Mouse (Mus musculus): Measurements from ENCODE around the gene Sgce.
"Not testable (repeated sequence)": the region's sequence is repeated elsewhere in the genome, so short reads cannot be mapped to it uniquely, and the experiment has no call there.

Sgce gene

GRCm38 (mm10) chr6:4746696-4747439, at the start of gene Sgce, which contains the start of gene Peg10:
Gene Sgce (minus strand): TSS chr6:4747207.
Gene Peg10 (plus strand): TSS chr6:4747306.
- no peak for DNase-seq (ENCODE audit: low read depth, low spot score)

- DNase-seq (ENCODE audit: low read depth, low spot score): no peak
Observed at GRCm38 (mm10) chr6:4796281-4796680, 49.3 kb upstream of the Sgce start.

GRCm38 (mm10) chr6:4762252-4762651, 15.2 kb upstream of the Sgce start:
- DNase-seq (ENCODE audit: low read depth, low spot score): peak; percentile 11

GRCm38 (mm10) chr6:4761415-4762142, 14.6 kb upstream of the Sgce start:
- DNase-seq (ENCODE audit: low read depth, low spot score): not testable (repeated sequence)

- no peak for DNase-seq (ENCODE audit: low read depth, low spot score)
Observed at GRCm38 (mm10) chr6:4754886-4755285, 7.9 kb upstream of the Sgce start.

GRCm38 (mm10) chr6:4754286-4754685, 7.3 kb upstream of the Sgce start:
- DNase-seq (ENCODE audit: low read depth, low spot score): no peak

GRCm38 (mm10) chr6:4751355-4751754, 4.3 kb upstream of the Sgce start:
- DNase-seq (ENCODE audit: low read depth, low spot score): no peak

- peak; percentile 67 for DNase-seq (ENCODE audit: low read depth, low spot score)
Observed at GRCm38 (mm10) chr6:4749091-4749490, 2.1 kb upstream of the Sgce start.

- no peak for DNase-seq (ENCODE audit: low read depth, low spot score)
Observed at GRCm38 (mm10) chr6:4748506-4748961, 1.5 kb upstream of the Sgce start.

GRCm38 (mm10) chr6:4747677-4748505, 884 bp upstream of the Sgce start:
- DNase-seq (ENCODE audit: low read depth, low spot score): peak; percentile 43

- no peak for DNase-seq (ENCODE audit: low read depth, low spot score)
Observed at GRCm38 (mm10) chr6:4746036-4746695, 841 bp downstream of the Sgce start.

GRCm38 (mm10) chr6:4740511-4740910, 6.5 kb downstream of the Sgce start:
- no peak for DNase-seq (ENCODE audit: low read depth, low spot score)

GRCm38 (mm10) chr6:4739522-4740355, 7.3 kb downstream of the Sgce start:
- DNase-seq (ENCODE audit: low read depth, low spot score): no peak

- no peak for DNase-seq (ENCODE audit: low read depth, low spot score)
Observed at GRCm38 (mm10) chr6:4738717-4739116, 8.3 kb downstream of the Sgce start.

- DNase-seq (ENCODE audit: low read depth, low spot score): no peak
Observed at GRCm38 (mm10) chr6:4738034-4738629, 8.9 kb downstream of the Sgce start.

- DNase-seq (ENCODE audit: low read depth, low spot score): no peak
Observed at GRCm38 (mm10) chr6:4736372-4736771, 10.6 kb downstream of the Sgce start.

GRCm38 (mm10) chr6:4733208-4733607, 13.8 kb downstream of the Sgce start:
- DNase-seq (ENCODE audit: low read depth, low spot score): no peak

GRCm38 (mm10) chr6:4731675-4732074, 15.3 kb downstream of the Sgce start:
- no peak for DNase-seq (ENCODE audit: low read depth, low spot score)

- no peak for DNase-seq (ENCODE audit: low read depth, low spot score)
Observed at GRCm38 (mm10) chr6:4728305-4728704, 18.7 kb downstream of the Sgce start.

Measured in CD4-positive helper T cell, adult 2 months (primary cell).